ENCODE assay signal across 13 mouse cellular contexts in the genomic region with DNA sequence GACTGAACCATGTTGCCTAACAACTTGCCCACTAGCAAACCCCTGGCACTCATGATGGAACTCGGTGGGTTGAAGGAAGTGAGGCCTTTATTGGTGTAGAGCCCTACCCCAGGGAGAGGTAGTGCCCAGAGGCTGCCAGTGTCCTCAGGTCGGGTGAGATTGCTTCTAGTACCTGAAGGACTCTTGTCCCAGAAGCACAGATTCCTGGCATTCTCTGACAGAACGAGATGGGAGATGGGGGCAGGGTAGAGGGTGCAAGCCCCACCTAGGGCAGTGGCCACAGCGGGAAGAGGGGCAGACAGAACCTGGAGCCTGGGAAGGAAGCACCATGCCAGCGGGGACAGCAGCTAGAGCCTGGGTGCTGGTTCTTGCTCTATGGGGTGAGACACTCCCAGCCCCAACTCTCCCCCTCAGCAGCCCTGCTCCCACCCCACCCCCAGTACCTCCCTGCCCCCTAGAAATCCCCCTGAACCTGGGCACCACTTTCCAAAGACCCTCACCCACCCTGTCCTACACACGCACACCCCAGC. TPM values are rescaled to one million over a fixed set of nuclear protein-coding genes. Genes with fewer than 3 reads are reported as not detected.
DNase-seq lines count a peak whose midpoint lies in the region; ATAC-seq and TF ChIP-seq lines count a peak whose summit lies in the region.
"Had no signal": no experiment of that assay in that cellular context is flagged by ENCODE, and none has a peak within 500 bp of the region (broad histone marks: within the 10 kb centered on the region; RNA-seq: fewer than 3 reads in every experiment).

A gene (plus strand): TSS at position 297 of the 530 bp plus-strand sequence.

- no peak for DNase-seq in heart, embryonic 10.5 days (ENCODE audit: low spot score)
- no peak for DNase-seq in heart, adult 9 months (ENCODE audit: low spot score in 2 of 2)
- DNase-seq in thymus, adult 18-20 months, result no peak
- DNase-seq: cerebellum, postnatal 36 days; gastrocnemius, postnatal 36 days; spleen, adult 18-20 months had no signal

- H3K4me2 ChIP-seq in midbrain, embryonic 13.5 days (replicated peaks), result no peak within 1 kb of the TSS
- H3K4me2 ChIP-seq in midbrain, embryonic 15.5 days, result no peak within 1 kb of the TSS
- no peak within 1 kb of the TSS for H3K4me2 ChIP-seq in limb, embryonic 12.5 days

- H3K4me3 ChIP-seq in heart, embryonic 10.5 days, result peak within 1 kb of the TSS; percentile 9; the same call in 1 of the 2 replicates
- no peak within 1 kb of the TSS for H3K4me3 ChIP-seq in midbrain, embryonic 13.5 days (replicated peaks)
- H3K4me3 ChIP-seq in midbrain, embryonic 15.5 days, result no peak within 1 kb of the TSS
- H3K4me3 ChIP-seq in limb, embryonic 12.5 days (replicated peaks), result no peak within 1 kb of the TSS
- no peak within 1 kb of the TSS for H3K4me3 ChIP-seq in olfactory bulb, adult 2 months (ENCODE audit: insufficient read depth, low read depth, low read length)

- H3K27ac ChIP-seq in heart, embryonic 10.5 days, result peak within 1 kb of the TSS; percentile 72
- H3K27ac ChIP-seq in midbrain, embryonic 13.5 days, result peak within 1 kb of the TSS; percentile 2
- H3K27ac ChIP-seq in midbrain, embryonic 15.5 days, result no peak within 1 kb of the TSS
- peak within 1 kb of the TSS; percentile 35; the same call in 1 of the 2 replicates for H3K27ac ChIP-seq in limb, embryonic 12.5 days
- no peak within 1 kb of the TSS for H3K27ac ChIP-seq in olfactory bulb, adult 2 months (ENCODE audit: insufficient read depth, low read depth, low read length)

- TF ChIP-seq POLR2A in olfactory bulb, adult 2 months (IDR thresholded peaks at IDR 0.05; ENCODE audit: insufficient read depth, low read depth, low read length), result no peak

- peaks cover 45% of the 10 kb centered on the region for H3K36me3 ChIP-seq in heart, embryonic 10.5 days
- peaks cover 41% of the 10 kb centered on the region for H3K36me3 ChIP-seq in midbrain, embryonic 13.5 days
- peaks cover 15% of the 10 kb centered on the region; the same call in 1 of the 2 replicates for H3K36me3 ChIP-seq in midbrain, embryonic 15.5 days (replicated peaks)
- peaks cover 54% of the 10 kb centered on the region for H3K36me3 ChIP-seq in limb, embryonic 12.5 days

- no peak for ATAC-seq in midbrain, embryonic 13.5 days
- no peak for ATAC-seq in midbrain, embryonic 15.5 days (replicated peaks)
- no peak for ATAC-seq in limb, embryonic 12.5 days (ENCODE audit: insufficient number of reproducible peaks, insufficient read depth, low FRiP score, low TSS enrichment, low read depth)
- no peak for ATAC-seq in inflammation-experienced regulatory T-cells, adult 6 months
- ATAC-seq: activated CD4-positive, CD25-positive, alpha-beta regulatory T cell, adult 4 months had no signal

- no peak for TF ChIP-seq CTCF in olfactory bulb, adult 2 months (IDR thresholded peaks at IDR 0.05; ENCODE audit: insufficient read depth, low read depth, low read length)

- peaks cover 78% of the 10 kb centered on the region for H3K4me1 ChIP-seq in heart, embryonic 10.5 days
- peaks cover 61% of the 10 kb centered on the region for H3K4me1 ChIP-seq in midbrain, embryonic 13.5 days (replicated peaks)
- peaks cover 34% of the 10 kb centered on the region for H3K4me1 ChIP-seq in midbrain, embryonic 15.5 days
- peaks cover 49% of the 10 kb centered on the region for H3K4me1 ChIP-seq in limb, embryonic 12.5 days (replicated peaks)
- peaks cover 23% of the 10 kb centered on the region for H3K4me1 ChIP-seq in olfactory bulb, adult 2 months (ENCODE audit: control insufficient read depth, insufficient read depth, low read length)

- peak within 1 kb of the TSS; percentile 52; the same call in 1 of the 2 replicates for H3K9ac ChIP-seq in midbrain, embryonic 13.5 days (replicated peaks)
- H3K9ac ChIP-seq in midbrain, embryonic 15.5 days, result no peak within 1 kb of the TSS
- 0 out of 2 replicates have a peak within 1 kb of the TSS, but pooled peaks have one; percentile 18 for H3K9ac ChIP-seq in limb, embryonic 12.5 days (replicated peaks)

- 14% methylated on average over 6 of the region's 6 CpGs for WGBS in heart, embryonic 10.5 days
- WGBS in midbrain, embryonic 13.5 days, result 18% methylated on average over 6 of the region's 6 CpGs
- 24% methylated on average over 6 of the region's 6 CpGs for WGBS in midbrain, embryonic 15.5 days
- WGBS in limb, embryonic 12.5 days, result 19% methylated on average over 6 of the region's 6 CpGs
- WGBS in olfactory bulb, adult 2 months, result 25% methylated on average over 6 of the region's 6 CpGs

- no peaks in the 10 kb centered on the region for H3K9me3 ChIP-seq in heart, embryonic 10.5 days
- no peaks in the 10 kb centered on the region for H3K9me3 ChIP-seq in midbrain, embryonic 13.5 days
- no peaks in the 10 kb centered on the region for H3K9me3 ChIP-seq in midbrain, embryonic 15.5 days
- no peaks in the 10 kb centered on the region for H3K9me3 ChIP-seq in limb, embryonic 12.5 days

- no peaks in the 10 kb centered on the region for H3K27me3 ChIP-seq in heart, embryonic 10.5 days (ENCODE audit: insufficient read depth, poor library complexity, severe bottlenecking)
- H3K27me3 ChIP-seq in midbrain, embryonic 13.5 days, result no peaks in the 10 kb centered on the region
- H3K27me3 ChIP-seq in midbrain, embryonic 15.5 days (replicated peaks), result no peaks in the 10 kb centered on the region
- H3K27me3 ChIP-seq in limb, embryonic 12.5 days, result no peaks in the 10 kb centered on the region
- H3K27me3 ChIP-seq: CH12.LX had no signal

RNA-seq across cellular contexts. Expression of the gene that starts here (rescaled TPM):
- polyA plus RNA-seq in heart, embryonic 10.5 days (2016; fragmentation: Nextera tagmentation; extraction: Ambion mirVana), result 5.3 and 5.6 TPM in 2 replicates
- 1.5 and 2.2 TPM in 2 replicates for polyA plus RNA-seq in midbrain, embryonic 13.5 days (2015; fragmentation: Nextera tagmentation; extraction: Ambion mirVana)
- polyA plus RNA-seq in midbrain, embryonic 15.5 days (2015; fragmentation: Nextera tagmentation; extraction: Ambion mirVana), result 1.7 and 1.8 TPM in 2 replicates
- polyA plus RNA-seq in limb, embryonic 12.5 days (2016; fragmentation: Nextera tagmentation; extraction: Ambion mirVana), result 2.8 and 3.5 TPM in 2 replicates
- not detected in 2 replicates for polyA plus RNA-seq in olfactory bulb, adult 2 months (2012; ENCODE audit: insufficient read depth, insufficient read length, low replicate concordance, missing spikeins)
- 1 to 10 TPM in 2 of 3 experiments, under 1 TPM in 1; 0.58 to 3.7 (median 2.3) TPM for polyA plus RNA-seq in inflammation-experienced regulatory T-cells, adult 6 months (2017; shearing (Covaris generic))

Comparison
In these comparisons a context has a peak if more than half of its experiments do, and no peak if none do; other contexts are left out.
1. H3K27ac ChIP-seq: peak in heart, embryonic 10.5 days (single experiment), midbrain, embryonic 13.5 days (single experiment) and limb, embryonic 12.5 days (single experiment); none in midbrain, embryonic 15.5 days (single experiment) and olfactory bulb, adult 2 months (single experiment).